Mouse (Mus musculus) limb, embryonic 13.5 days (tissue): ENCODE results near the gene Cldn14. TPM values are rescaled to one million over a fixed set of nuclear protein-coding genes. Genes with fewer than 3 reads are reported as not detected.

Source experiments
- polyA plus RNA-seq: library from polyadenylated mRNA; unstranded; fragments of >200 nt; fragmentation: Nextera tagmentation; extraction: Ambion mirVana; gene quantifications from 2 replicates; pipeline ENCODE4 v1.2.1, GENCODE M21; 2015

The Cldn14 gene
- polyA plus RNA-seq, 1 experiment from 2014 or later: not detected

Other genes starting within 250 kb of the Cldn14 start
- gene Morc3, start 176.7 kb downstream of the Cldn14 start, polyA plus RNA-seq: 38.5 TPM in 2 replicates
- gene Chaf1b, start 124.9 kb downstream of the Cldn14 start, polyA plus RNA-seq: 75.1 and 80.0 TPM in 2 replicates
- gene Sim2, start 76.1 kb upstream of the Cldn14 start, polyA plus RNA-seq: 1.4 and 2.2 TPM in 2 replicates